Mouse (Mus musculus) Patski (cell line): ENCODE measurements around the gene Clybl. TPM values are rescaled to one million over a fixed set of nuclear protein-coding genes. Genes with fewer than 3 reads are reported as not detected.

Experiments used
- ATAC-seq: fragments of 100-300 bp; one replicate; pipeline ENCODE4 v1.8.0; 2021
- CTCF ChIA-PET: fragments of 350-600 bp; sonication (Branson Sonifier 250); formaldehyde crosslinking; loops from one replicate; lab custom pipeline; 2022; ENCODE audit warnings: inconsistent platforms; lab: Charles Lee
- POLR2A ChIA-PET: fragments of 350-600 bp; sonication (Branson Sonifier 250); formaldehyde crosslinking; loops from one replicate; lab custom pipeline; 2022; ENCODE audit warnings: antibody characterized with exemption, inconsistent platforms; lab: Charles Lee
- DNase-seq: peaks from one replicate; pipeline ENCODE4 v3.0.0-alpha.2; 2011; ENCODE audit warnings: low read depth, low spot score
- H3K27me3 ChIP-seq: fragments of 371-371 bp; one replicate; pipeline ENCODE4 v1.5.1; 2021
- CTCF ChIP-seq: fragments of 100-300 bp; IDR thresholded peaks from one replicate; pipeline ENCODE4 v1.5.1; 2021
- in situ Hi-C: fragments of 300-500 bp; cut with MboI; formaldehyde crosslinking; loops from 3 replicates; pipeline ENCODE4 v1.11.1; 2018; ENCODE audit warnings: low pct_unique_long_range_greater_than_20kb, mixed read lengths
- polyA plus RNA-seq: library from polyadenylated mRNA; unstranded; gene quantifications from one replicate; pipeline ENCODE4 v1.2.3, GENCODE M21; 2021

Clybl gene
- polyA plus RNA-seq, 1 experiment from 2014 or later = 60.7 TPM

GRCm38 (mm10) chr14:122170202-122170781 lies 11.2 kb upstream of the Clybl start:
- peaks cover 2% of the 10 kb centered on the region for H3K27me3 ChIP-seq
- TF ChIP-seq CTCF = no peak
- CTCF ChIA-PET = interaction anchor here (1.4 kb wide), 1 partner anchor 13 kb away, joined by 6 read pairs; no protein-coding TSS in a partner anchor
- in situ Hi-C loops = no loop called here
- no peak for DNase-seq
- POLR2A ChIA-PET = interaction anchor here (0.7 kb wide), 1 partner anchor 11 kb away, joined by 3 read pairs; no protein-coding TSS in a partner anchor
- ATAC-seq = peak; percentile 79

- ATAC-seq = no peak
- H3K27me3 ChIP-seq = peaks cover 2% of the 10 kb centered on the region
- ChIA-PET CTCF (no interaction called here), POLR2A (no interaction called here)
- in situ Hi-C loops = no loop called here
- no peak for DNase-seq
- no peak for TF ChIP-seq CTCF
These were observed 10.5 kb upstream of the Clybl start for GRCm38 (mm10) chr14:122171031-122171430.

GRCm38 (mm10) chr14:122176263-122176798 lies 5.2 kb upstream of the Clybl start:
- no peak for TF ChIP-seq CTCF
- no peak for DNase-seq
- ChIA-PET POLR2A (interaction anchor here (0.7 kb wide), 1 partner anchor 292 kb away, joined by 3 read pairs; no protein-coding TSS in a partner anchor), CTCF (no interaction called here)
- H3K27me3 ChIP-seq = peaks cover 2% of the 10 kb centered on the region
- in situ Hi-C loops = no loop called here
- ATAC-seq = no peak

GRCm38 (mm10) chr14:122179262-122179661 lies 2.2 kb upstream of the Clybl start:
- in situ Hi-C loops = no loop called here
- no peak for ATAC-seq

GRCm38 (mm10) chr14:122181815-122182157 lies 282 bp downstream of the Clybl start:
- no peak for TF ChIP-seq CTCF
- in situ Hi-C loops = no loop called here
- no peaks in the 10 kb centered on the region for H3K27me3 ChIP-seq
- ChIA-PET POLR2A (interaction anchor here (0.7 kb wide), 1 partner anchor 27 kb away, joined by 4 read pairs; no protein-coding TSS in a partner anchor), CTCF (no interaction called here)
- no peak for DNase-seq
- peak; percentile 44 for ATAC-seq

More at GRCm38 (mm10) chr14:122179262-122179661, 2.2 kb upstream of the Clybl start:
- no peak for DNase-seq
- ChIA-PET POLR2A (interaction anchor here (1.1 kb wide), 1 partner anchor 335 kb away, joined by 3 read pairs; no protein-coding TSS in a partner anchor), CTCF (no interaction called here)
- TF ChIP-seq CTCF = no peak
- peaks cover under 1% of the 10 kb centered on the region for H3K27me3 ChIP-seq

GRCm38 (mm10) chr14:122182220-122182619 lies 716 bp downstream of the Clybl start:
- TF ChIP-seq CTCF = no peak
- no peak for DNase-seq
- H3K27me3 ChIP-seq = no peaks in the 10 kb centered on the region
- no peak for ATAC-seq
- in situ Hi-C loops = no loop called here
- ChIA-PET CTCF (no interaction called here), POLR2A (interaction anchor here (0.7 kb wide), 1 partner anchor 27 kb away, joined by 4 read pairs; no protein-coding TSS in a partner anchor)

- ChIA-PET CTCF (no interaction called here), POLR2A (no interaction called here)
- no peaks in the 10 kb centered on the region for H3K27me3 ChIP-seq
- ATAC-seq (no peak), DNase-seq (no peak)
- in situ Hi-C loops = no loop called here
- no peak for TF ChIP-seq CTCF
These were observed 2.5 kb downstream of the Clybl start for GRCm38 (mm10) chr14:122183974-122184373.

GRCm38 (mm10) chr14:122188250-122188649 lies 6.7 kb downstream of the Clybl start:
- no peaks in the 10 kb centered on the region for H3K27me3 ChIP-seq
- ATAC-seq = no peak
- POLR2A ChIA-PET = no interaction called here
- in situ Hi-C loops = no loop called here
- no peak for DNase-seq
- CTCF ChIA-PET = no interaction called here
- no peak for TF ChIP-seq CTCF

- POLR2A ChIA-PET = no interaction called here
These were observed 8.4 kb downstream of the Clybl start for GRCm38 (mm10) chr14:122189901-122190300.

GRCm38 (mm10) chr14:122190527-122190926 lies 9.0 kb downstream of the Clybl start:
- H3K27me3 ChIP-seq = no peaks in the 10 kb centered on the region
- ATAC-seq (no peak), DNase-seq (no peak)
- ChIA-PET CTCF (interaction anchor here (0.7 to 1.6 kb wide), 12 partner anchors 10 to 1050 kb away, joined by 3 to 7 read pairs (median 3); no protein-coding TSS in a partner anchor), POLR2A (no interaction called here)
- in situ Hi-C loops = no loop called here
- no peak for TF ChIP-seq CTCF

More at GRCm38 (mm10) chr14:122189901-122190300, 8.4 kb downstream of the Clybl start:
- CTCF ChIA-PET = interaction anchor here (0.9 to 1.4 kb wide), 5 partner anchors 11 to 693 kb away, joined by 3 to 7 read pairs (median 3); no protein-coding TSS in a partner anchor
- ATAC-seq = no peak
- TF ChIP-seq CTCF = no peak
- no peak for DNase-seq
- in situ Hi-C loops = no loop called here
- no peaks in the 10 kb centered on the region for H3K27me3 ChIP-seq

- ATAC-seq = peak; percentile 78
- peak; percentile 92 for TF ChIP-seq CTCF
- H3K27me3 ChIP-seq = no peaks in the 10 kb centered on the region
- POLR2A ChIA-PET = no interaction called here
- in situ Hi-C loops = no loop called here
- CTCF ChIA-PET = interaction anchor here (0.7 to 1.6 kb wide), 12 partner anchors 10 to 1049 kb away, joined by 3 to 7 read pairs (median 3); no protein-coding TSS in a partner anchor
- no peak for DNase-seq
These were observed 9.5 kb downstream of the Clybl start for GRCm38 (mm10) chr14:122190941-122191510.
